Mouse (Mus musculus) right cerebral cortex, postnatal 36 days (tissue): ENCODE data around the gene Spop.
"Not testable (repeated sequence)": the region's sequence is repeated elsewhere in the genome, so short reads cannot be mapped to it uniquely, and the experiment has no call there.

Experiments
- DNase-seq, 2 experiments: peaks; one replicate each; pipeline ENCODE4 v3.0.0; 2022; ENCODE audit warnings: low spot score in 2 of 2, mixed read lengths in 1 of 2

Gene Spop

DNA sequence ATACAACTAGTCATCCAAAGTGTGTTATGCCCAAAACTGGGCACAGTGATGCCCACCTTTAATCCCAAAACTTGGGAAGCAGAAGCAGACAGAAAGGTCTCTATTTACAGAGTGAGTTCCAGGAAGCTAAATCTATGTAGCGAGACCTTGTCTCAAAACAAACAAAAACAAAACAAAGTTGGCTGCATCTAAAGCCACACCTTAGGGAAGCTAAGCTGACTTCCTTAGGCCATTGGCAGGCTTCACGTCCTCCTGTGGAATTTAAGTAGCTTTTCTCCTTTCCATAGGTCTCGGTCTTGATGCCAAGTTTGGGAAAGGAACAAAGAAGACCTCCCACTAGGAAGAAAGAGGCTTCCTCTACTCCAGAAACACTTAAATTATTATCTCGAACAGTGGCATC is 22.7 kb upstream of the Spop start:
- no peak for DNase-seq

DNA sequence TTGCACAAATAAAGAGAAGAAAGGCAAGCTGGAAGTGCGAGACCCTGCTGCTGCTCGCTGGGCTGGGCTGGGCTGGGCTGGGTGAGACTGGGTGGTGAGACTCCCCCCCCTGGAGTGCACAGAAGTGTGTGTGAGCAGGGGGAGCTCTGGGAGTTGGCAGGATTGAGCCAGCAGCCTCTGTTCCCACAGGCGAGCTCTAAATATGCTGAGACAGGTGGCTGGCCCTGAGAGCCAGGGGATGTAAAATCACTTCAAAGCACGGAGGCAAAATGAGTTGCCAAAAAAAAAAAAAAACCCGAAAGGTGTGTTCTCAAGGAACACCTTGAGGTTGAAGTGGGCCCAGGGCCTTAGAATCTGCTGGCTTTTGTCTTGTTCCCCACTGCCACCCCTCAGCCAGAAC is 22.1 kb upstream of the Spop start:
- DNase-seq, result peak; percentile 30 to 32

DNA sequence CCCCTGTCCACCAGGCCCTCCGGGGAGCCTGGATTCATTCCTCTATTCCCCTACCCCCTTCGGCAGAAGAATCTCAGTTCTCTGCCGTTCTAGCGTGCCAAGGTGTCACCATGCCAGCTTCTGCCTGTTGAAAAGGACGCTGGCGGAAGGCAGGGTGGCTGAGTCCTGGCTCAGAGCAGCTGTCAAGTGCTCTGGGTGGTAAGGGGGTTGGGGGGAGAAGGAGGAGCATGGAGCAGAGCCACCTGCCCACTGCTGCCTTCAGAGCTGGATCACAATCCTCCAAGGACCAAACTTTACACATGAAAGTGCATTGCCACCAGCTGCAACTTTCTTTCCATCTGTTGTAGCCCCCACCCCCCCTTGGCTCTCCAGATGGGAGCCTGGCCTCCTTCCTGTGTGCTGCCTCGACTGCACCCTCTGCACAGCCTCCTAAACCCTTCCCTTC is 21.6 kb upstream of the Spop start:
- DNase-seq, result peak; percentile 49 to 59

DNA sequence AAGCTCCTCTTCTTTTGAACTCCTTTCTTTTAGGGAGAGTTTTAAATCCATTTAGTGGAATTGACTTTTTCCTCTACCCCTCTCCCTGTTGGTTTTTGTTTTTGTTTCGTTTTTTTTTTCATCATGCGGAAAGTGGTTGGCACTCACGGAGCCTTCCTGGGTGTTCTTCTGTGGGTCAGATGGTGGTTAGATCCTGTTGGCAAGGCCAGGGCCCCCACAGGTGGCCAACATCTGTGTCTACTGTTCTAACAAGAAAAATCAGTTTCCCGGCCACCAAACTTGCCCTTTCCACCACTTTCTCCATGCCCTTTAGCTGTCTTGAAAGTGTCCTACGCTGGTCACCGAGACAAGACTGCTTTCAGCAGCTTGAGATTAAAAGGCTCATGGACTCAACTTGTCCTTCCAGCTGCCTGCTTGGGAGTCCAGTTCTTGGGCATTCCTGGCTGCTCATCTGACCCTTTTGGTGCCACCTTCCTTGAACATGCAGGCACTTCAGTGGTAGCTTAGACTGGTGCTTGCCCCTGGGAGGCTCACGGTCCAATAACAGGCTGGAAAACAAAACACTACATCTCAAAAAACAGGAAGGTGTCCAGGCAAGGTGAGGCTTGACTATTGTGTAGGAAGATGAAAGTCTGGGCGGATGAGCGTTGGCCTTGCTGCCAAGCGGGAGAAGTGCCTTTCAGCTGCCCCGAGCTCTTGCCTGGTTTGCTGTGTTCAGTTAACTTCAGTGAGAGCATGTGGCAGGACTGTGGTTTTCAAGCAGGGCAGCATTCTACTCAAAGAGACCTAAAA is 21.0 kb upstream of the Spop start:
- no peak for DNase-seq

DNA sequence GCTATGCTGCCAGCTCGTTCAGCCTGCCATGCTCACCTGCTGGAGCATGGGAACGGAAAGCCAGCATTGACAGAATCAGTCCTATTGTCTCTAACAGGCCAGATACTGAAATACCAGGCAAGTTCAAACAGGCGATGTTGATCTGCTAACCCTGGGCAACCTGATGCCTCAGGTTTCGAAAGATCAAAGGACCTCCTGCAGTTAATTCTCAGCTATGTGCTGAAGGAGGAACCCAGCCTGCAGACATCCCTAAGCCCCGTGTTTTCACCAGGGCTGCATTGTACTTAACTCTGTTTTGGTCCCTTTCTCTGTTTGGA is 20.4 kb upstream of the Spop start:
- DNase-seq, result no peak

DNA sequence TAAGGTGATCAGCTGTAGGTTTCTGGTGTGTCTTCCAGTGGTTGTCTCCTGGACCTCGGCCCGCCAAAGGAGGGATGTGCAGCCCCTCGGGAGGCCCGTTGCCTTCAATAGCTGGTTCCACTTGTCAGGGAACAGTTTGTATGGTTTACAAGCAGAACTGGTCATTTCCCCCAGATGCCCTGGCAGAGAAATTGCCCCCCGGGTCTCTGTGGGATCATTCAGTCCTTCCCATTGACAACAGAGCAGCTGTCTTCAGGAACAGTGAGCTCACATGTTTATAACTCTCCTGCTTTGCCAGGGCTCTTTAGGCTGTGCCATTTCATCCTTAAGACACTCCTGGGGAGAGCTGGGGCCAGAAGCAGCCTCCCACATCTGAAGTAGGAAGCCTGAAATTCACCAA is 19.8 kb upstream of the Spop start:
- DNase-seq, result no peak

DNA sequence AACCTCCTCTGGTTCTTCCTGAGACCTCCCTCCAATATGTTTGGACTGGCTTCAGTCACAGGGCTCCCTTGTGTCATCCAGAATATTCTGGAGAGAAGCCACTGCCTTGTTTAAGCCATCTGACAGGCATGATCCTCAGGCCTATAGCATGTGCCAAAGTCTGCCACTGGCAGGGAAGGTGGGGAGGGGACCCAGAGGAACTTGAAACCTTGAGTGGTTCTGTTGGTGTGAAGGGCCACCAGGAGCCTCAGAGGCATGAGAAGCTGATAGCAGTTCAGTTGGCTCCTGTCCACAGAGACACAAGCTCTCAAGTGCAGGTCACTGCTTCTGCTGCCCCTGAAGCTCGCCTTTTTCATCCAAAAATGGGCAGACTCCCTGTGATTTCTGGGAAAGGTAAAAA is 17.3 kb upstream of the Spop start:
- no peak for DNase-seq

DNA sequence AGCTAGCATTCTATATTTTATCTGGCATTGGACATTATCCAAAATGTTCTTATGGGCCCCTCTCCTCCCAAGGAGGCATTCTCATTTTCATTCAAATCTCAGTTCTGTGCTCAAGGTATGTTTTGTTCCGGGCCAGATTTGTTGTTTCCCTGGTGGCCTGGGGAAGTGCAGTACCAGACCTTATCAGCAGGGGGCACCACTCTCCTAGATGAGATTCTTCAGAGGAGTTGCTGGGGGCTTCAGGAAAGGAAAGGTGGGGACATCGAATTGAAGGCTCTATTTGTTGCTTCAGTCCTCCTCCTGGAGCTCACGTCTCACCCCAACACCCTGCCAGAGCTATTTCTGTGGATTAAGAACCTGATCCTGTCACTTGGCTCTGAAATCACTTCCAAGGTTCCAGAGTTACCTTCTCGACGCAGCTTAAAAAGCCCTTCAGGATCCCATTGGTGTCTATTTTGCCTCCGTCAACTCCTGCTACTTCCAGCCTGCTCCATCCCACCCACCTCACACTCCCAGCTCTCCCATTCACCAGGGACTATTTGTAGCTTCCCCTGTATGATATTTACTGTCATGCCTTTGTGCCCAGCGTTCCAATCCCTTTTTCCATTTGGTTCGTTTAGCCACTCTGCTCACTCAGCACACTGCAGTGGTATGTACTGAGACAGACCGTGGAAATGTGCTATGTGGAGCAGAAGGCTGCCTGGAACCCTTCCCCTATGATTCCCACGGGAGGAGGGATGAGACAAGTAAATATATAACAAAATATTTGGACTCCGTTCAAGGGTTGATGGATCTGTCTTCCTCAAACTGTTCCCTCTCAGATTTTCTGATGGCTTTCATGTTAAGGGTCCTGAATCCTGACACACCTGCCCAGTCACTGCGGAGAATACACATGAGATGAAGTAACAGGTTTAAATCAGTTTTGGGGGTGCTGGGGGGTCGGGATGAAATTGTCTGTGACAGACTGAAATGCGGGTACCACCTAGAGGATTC is 15.7 kb upstream of the Spop start:
- DNase-seq, result peak; percentile 46 to 59

DNA sequence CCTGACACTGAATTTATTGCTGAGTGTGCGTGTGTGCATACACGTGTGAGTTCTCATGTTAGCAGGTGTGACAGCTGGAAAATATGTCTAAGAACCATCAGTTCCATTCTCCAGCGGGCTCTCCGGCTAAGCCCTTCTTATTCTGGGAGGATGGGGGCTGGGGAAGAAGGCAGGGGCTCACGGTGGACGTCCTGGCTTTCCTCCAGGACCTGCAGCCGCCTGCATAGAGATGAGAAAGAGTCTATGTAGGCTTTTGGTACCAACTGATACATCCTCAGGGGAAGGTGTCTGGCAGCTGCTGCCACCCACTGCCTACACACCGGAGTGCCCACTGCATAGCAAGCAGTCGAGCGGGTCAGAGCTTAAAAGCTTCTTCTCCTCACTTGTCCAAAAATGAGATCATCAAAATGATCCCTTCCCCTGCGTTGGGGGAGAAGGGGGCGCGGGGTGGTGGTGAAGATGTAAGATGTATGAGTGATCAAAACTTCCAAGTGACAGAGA is 14.3 kb upstream of the Spop start:
- DNase-seq, result no peak

DNA sequence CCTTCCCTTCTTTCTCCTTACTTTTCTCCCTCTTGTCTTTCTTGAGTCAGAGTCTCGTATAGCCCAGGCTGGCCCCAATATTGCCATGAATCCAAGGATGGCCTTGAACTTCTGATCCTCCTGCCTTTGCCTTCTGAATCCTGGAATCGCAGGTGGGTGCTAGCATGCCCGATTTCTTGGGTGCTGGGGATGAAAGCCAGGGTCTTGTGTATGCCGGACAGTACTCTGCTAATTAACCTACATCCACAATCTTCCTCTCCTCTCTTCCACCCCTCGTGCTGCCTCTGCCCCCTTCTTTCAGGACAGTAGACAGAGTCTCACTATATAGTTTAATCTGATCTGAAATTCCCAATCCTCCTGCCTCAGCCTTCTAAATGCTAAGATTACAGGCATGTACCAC is 12.3 kb upstream of the Spop start:
- no peak for DNase-seq

DNA sequence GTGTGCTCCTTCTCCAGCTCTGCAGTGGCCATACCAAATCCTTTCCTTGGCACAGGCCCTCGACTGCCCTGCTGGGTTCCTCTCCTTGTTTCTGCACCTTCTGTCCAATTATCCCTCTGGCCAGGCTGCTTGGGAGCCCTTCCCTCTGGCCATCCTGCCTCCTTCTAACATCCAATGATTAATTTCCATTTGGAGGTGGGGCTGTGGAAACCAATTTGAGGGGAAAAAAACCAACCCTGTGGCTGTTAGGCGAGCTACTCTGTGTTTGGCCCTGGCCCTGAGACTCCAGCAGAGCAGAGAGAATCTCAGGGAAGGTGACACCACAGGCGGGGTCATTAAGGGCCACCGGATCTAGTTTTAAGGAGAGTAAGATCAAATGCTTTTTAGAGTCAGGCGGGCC is 11.7 kb upstream of the Spop start:
- no peak for DNase-seq

DNA sequence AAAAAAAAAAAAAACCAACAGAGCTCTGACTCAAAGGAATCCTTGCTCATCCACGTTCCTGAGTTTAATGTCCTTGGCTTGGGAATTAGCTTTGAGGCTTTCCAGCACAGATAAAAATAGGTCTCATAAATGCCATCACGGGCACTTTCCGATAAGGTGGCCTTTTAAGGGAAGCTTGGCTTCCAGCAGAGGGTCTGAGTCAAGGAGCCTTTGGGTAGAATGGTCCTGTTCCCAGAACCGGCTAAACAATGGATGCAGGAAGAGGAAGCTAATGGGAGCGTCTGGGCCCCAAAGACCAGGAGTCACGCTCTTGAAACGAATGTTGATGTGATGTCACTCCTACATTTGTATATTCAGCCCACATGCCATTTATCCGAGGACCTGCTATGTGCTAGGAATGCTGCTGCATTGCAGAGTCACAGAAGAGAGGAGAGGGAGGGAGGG is 11.2 kb upstream of the Spop start:
- no peak for DNase-seq

DNA sequence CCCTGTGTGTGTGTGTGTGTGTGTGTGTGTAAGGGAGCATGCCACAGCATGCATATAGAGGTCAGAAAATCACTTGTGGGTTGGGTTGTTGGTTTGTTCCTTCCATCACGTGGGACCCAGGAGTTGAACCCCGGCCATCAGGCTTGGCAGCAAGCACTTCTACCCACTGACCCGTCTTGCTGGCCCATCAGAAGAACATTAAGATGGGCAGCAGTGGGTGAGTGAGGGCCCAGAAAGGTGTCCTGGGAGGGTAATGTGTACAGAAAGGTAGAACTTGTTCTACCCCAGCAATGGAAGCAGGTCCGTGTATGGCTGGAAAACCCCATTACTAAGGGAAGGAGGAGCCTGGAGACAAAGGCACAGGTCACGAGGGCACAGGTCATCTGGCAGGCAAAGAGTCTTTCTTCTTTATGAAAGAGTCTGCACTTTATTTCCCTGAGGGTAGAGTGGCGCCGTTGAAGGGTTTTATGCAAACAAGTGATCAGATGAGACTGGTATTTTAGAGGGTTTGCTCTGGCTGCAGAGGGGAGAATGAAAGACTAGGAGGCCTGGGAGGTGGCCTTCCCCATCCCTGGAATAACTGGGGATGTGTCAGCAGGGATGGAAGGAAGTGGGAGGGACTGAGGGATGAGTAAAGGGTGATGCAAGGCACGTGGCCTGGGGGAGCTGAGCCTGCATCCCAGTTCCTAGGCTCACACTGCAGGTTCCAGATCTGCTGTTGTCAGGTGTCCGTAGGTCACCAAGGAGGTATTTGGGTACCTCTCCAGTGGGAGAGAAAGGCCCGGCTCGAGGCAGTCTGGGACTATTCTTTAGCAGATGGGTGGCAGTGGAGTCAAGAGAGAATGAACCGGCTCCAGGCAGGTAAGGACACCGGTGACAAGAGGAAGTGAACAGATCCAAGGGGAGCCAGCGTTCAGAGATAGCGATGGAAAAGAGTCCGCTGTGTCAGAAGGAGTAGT is 10.2 kb upstream of the Spop start:
- DNase-seq, result no peak

DNA sequence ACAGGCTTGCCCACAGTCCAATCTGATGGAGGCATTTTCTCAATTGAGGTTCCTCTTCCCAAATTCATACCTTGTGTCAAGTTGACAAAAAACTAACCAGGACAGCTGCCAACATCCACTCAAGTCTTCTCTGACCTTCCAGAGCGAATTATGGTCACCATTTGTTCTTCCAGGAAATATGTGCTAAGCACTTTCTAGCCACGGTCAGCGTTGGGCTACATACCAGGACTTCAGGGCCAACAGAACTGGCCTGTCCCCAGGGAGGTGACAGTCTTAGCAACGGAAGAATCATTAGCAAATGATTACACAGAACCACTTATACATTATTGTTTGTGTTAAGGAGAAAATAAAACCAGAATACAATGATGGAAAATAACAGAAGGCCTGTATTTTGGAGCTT is 8.1 kb upstream of the Spop start:
- no peak for DNase-seq

DNA sequence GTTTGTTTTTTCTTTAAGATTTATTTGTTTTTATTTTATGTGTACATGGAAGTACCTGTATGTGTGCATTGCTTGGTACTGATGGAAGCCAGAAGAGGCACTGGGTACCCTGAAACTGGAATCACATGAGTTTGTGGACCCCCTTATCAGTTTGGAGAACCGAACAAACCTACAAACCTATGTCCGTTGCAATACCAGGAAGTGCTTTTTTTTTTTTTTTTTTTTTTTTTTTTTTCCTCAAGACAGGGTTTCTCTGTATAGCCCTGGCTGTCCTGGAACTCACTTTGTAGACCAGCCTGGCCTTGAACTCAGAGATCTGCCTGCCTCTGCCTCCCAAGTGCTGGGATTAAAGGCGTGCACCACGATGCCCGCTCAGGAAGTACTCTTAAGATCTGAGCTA is 7.5 kb upstream of the Spop start:
- not testable (repeated sequence) for DNase-seq

DNA sequence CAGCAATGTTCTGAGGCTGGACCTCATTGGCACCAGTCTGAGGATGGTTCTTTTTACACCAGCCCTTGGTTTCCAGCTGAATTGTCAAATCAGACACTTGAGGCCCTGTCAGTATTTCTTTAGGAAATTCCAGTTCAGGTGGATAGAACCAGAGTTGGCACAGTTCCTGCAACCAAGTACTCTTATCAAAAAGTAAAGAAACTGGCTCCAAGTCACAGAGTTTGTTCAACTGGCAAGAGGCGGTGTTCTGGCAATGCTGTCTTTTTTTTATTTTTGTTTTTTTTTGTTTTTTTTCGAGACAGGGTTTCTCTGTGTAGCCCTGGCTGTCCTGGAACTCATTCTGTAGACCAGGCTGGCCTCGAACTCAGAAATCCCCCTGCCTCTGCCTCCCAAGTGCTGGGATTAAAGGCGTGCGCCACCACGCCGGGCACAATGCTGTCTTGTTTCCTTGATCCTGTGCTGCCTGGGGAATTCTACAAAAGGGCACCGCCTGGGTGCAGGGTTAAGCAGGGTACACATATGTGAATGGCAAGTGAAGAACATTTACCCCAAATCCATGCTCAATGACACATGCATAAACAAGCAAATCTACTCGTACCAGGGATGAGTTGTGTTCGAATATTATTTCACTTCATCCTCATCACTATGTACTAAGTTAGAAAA is 4.3 kb upstream of the Spop start:
- no peak for DNase-seq

DNA sequence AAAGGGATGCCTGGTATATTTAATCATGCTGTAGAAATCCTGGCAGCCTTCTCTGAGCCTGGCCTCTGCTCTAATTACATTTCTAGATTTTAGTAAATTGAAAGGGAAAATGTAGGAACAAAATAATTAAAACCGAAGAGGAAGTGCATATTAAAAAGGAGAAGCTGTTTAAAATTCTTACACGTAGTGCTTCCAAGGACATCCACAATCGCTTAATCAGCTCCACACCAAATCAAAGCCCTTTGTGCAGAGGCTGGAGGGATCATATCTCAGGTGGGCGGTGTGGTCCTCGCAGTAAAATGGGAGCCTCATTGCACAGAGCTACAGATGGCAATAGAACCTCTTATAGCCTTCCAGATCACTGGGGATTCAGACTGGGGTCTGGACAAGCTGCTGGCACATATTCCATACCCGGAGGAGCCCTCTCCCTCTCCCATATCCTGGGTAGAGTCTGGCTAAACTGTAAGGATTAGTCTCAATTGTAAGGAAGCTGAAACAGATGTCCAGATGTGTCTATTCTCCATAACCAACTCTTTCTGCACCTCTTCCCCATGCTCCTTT is 2.3 kb upstream of the Spop start:
- DNase-seq, result no peak

DNA sequence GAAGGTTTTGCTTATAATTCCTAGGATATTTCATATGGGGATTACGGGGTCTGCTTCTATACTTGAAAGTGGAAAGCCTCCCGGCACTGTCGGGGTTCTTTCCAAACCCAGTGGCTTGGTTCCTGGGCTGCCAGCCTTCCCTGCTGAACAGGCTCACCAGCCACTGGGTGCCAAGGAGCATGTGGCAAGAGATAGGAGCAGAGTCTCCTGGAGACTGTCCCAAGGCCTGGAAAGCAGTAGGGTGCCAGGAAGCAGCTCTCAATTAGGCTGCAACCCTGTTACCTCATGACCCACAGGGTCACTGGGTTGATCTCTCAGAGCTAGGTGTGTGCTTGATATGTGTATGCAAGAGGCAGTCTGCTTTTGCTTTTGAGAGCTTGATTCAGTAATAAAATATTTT is 1.3 kb upstream of the Spop start:
- no peak for DNase-seq

DNA sequence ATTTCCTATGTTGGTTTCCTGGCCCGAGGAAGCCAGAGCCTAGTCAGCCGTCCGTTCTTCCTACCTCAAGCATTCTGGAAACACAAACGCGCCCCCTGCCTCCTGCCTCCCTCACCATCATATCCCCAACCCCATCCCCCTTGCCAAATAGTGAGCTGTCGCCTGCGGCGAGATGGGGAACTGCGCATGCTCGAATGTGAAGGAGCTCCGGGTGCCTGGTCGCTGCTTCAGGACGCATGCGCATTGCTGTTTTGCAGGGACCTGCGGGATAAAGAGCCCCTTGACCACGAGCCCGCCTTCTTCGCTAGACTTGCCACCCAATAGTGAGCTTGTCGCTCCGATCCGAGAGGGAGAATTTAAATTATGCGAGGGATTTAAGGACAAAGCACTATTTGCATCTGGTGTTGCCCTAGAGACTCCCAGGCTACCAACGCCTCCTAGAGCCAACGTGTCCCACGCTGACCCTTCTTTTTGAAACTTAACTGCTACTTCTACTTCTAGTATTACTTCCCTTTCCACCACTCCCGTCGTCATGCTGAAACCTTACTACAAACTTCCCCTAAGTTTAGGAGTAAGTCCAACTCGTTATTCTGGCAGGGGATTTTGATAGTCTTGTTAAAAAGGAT is 769 bp downstream of the Spop start:
- peak; percentile 91 to 93 for DNase-seq

DNA sequence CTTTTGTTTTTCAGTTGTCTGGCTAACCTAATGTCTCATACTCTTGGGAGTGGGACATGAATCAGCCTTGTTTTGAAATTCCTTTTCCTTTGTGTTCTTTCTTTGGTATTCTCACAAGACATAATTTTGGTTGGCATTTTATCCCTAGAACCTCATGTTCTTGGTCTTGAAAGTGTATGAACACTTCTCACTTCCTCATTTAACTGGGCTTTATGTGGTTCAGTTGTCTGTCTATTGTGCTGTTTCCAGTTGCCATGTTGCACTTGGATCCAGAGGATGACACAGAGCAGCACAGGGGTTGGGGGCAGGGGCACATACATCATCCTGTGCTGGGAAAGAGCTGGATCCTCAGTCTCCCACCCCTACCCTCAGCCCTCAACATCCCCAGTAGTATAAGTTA is 2.1 kb downstream of the Spop start:
- DNase-seq, result no peak
